Mouse (Mus musculus) right cerebral cortex, postnatal 36 days (tissue): ENCODE measurements around the gene Fam83g.

ENCODE experiments used
- DNase-seq, 2 experiments: peaks; one replicate each; pipeline ENCODE4 v3.0.0; 2022; ENCODE audit warnings: low spot score in 2 of 2, mixed read lengths in 1 of 2

The Fam83g gene

GRCm38 (mm10) chr11:61674151-61674838 is 9.6 kb upstream of the Fam83g start:
- no peak for DNase-seq

DNA sequence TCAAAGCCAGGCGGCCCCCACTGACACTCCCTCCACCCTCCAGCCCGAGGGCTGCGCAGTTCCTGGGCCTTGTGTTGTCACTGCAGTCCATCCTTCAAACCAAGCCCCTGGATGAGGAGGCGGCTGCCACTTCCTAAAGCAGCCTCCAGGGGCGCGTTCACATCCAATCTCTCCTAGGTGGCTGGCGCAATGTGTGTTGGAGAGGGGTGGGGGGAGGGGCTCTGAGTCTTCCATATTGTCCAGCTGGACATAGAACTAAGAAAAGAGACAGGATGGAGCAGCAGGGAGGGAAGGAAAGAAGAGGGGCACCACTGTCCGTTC is 9.1 kb upstream of the Fam83g start:
- DNase-seq, result no peak

GRCm38 (mm10) chr11:61675332-61675731 is 8.6 kb upstream of the Fam83g start:
- DNase-seq, result no peak

DNA sequence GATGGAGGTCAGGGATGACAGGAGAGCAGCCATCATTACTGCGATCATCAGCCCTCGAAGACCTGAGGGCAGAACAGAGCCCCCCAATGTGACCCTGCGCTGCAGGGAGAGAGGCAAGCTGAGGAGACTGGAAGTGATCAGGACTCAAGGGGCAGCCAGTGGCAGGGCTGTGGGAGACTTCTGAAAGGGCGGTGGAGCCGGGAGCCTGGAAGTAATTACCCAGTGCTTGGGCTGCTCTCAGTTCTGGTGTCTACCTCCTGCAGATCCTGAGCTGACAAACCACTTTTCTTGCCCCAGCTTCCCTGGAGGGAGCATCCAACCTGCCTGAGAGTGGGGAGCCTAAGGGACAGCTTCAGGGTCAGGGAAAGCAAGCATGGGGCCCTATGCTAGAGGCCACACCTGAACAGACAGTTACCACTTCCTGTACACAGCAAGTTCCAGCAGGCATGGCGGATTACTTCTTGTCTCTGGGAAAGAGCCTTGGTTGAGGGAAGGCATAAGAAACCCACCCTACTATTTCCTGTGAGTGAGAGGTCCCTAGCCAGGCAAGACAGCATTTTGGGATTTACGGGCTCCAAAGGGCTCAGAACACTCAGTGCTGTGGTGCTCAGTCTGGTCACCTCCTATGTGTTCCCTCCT is 7.6 kb upstream of the Fam83g start:
- no peak for DNase-seq

DNA sequence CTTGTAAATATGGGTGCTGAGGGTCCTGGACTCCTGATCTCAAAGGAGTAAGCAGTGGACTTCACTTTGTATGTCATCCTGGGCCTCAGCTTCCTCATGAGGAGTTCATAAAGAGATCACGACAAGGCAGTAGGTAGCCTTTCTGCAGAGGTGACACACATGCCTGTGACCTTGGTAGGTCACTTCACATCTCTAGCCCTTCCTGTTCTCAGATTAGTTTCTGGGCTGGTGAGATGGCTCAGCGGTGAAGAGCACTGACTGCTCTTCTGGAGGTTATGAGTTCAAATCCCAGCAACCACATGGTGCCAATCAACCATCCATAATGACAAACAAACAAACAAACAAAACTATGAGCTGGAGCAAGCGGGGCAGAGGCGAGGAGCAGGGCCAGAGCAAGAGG is 6.2 kb upstream of the Fam83g start:
- DNase-seq, result no peak

GRCm38 (mm10) chr11:61679091-61679866 is 4.6 kb upstream of the Fam83g start:
- DNase-seq, result no peak

DNA sequence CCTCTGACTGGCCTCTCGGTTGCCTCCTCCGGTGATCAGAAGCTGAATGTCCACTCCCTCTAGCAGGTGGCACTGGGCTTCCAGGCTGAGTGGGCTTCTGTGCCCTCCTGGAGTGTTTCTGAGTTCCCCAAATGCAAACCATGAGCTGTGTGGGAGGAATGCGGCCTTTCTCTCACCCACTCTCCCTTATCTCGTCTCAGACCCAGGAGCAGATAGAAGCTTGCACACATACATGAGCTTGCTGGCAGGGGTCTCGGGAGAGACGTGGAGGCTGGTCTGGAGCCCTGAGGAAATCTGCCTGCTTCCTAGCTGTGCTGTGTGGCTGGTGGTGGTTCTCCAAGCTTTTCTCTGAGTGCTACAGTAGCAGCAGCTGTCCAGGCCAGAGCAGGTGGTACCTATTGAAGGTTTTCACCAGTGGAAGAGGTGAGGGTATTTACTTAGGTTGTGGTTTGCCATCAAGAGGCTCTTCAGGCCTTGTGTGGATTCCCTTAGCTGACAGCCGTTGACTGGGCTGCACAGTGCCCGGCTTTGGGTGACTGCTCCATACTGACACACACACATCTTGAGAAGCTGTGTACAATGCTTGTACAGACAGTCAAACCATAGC is 1.3 kb downstream of the Fam83g start:
- no peak for DNase-seq

DNA sequence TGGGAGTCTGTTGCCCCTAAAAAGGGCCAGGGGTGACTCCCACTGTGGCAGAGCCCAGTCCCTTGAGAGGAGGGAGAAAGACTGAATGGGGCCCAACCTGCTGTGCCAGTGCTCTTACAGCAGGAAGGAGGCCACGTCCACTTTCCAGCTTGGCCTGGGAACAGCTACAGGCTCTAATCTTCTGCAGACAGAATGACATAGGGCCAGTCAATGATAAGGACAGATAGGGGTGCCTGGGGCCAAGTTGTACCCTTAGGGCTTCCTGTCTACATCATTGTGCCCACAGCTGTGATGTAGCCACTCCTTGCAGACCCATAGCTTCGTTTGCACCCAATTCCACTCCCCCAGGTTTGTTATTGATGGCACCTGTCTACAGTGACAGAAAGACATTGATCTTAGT is 2.2 kb downstream of the Fam83g start:
- no peak for DNase-seq

- DNase-seq, result no peak
Measured at GRCm38 (mm10) chr11:61686906-61687453, 3.1 kb downstream of the Fam83g start.

DNA sequence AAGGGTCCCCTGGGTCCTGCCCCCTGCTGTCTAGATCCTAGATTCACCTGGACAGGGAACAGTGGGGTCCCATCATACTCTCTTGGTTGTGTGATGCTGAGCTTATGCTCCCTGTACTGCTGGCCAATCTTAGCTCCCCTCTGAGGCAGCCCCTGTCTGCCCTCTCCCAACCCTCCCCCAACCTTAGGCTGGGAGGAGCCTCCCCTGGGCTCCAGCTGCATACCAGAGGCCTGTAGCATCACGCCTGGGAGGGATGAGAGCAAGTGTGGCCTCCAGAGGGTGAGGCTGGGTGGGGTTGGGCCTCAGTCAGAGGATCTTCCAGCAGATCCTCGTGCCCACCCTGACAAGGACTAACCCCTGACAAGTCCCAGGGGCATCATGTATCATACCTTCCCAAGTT is 3.7 kb downstream of the Fam83g start:
- no peak for DNase-seq

- DNase-seq, result no peak
Measured at GRCm38 (mm10) chr11:61692996-61693395, 9.1 kb downstream of the Fam83g start.

- DNase-seq, result no peak
Measured at GRCm38 (mm10) chr11:61698852-61699251, 15.0 kb downstream of the Fam83g start.

GRCm38 (mm10) chr11:61699460-61699859 is 15.6 kb downstream of the Fam83g start:
- DNase-seq, result no peak

- DNase-seq, result no peak
Measured at GRCm38 (mm10) chr11:61699933-61700332, 16.0 kb downstream of the Fam83g start.

- no peak for DNase-seq
Measured at GRCm38 (mm10) chr11:61701696-61702095, 17.8 kb downstream of the Fam83g start.

DNA sequence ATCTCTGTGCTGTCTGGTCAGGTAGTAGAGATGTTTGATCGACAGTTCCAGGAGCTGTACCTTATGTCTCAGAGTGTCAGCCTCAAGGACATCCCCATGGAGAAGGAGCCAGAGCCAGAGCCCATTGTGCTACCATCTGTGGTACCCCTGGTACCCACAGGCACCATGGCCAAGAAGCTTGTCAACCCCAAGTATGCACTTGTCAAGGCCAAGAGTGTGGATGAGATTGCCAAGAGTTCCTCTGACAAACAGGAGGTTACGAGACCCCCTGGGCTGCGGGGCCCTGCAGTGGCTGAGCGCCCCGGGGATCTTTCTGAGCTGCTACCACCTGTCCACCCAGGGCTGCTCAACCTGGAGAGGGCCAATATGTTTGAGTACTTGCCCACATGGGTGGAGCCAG is 18.6 kb downstream of the Fam83g start:
- DNase-seq, result no peak

DNA sequence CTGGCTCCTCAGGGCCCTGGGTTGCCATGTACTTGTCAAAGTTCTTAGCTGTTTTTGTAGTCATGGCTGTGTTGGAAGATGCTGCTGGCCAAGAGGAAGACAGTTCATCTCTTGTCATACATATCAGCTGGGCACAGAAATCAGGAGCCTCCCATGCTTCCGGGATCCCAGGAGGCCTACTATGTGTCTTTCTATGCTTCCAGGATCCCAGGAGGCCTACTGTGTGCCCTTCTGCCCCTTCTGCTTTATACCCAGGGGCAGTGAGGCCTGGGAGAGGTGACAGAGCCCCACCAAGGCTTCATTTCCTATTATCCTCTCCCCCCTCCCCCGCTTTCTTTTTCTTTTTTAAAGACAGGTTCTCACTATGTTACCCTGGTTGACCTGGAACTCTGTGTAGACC is 21.7 kb downstream of the Fam83g start:
- no peak for DNase-seq

DNA sequence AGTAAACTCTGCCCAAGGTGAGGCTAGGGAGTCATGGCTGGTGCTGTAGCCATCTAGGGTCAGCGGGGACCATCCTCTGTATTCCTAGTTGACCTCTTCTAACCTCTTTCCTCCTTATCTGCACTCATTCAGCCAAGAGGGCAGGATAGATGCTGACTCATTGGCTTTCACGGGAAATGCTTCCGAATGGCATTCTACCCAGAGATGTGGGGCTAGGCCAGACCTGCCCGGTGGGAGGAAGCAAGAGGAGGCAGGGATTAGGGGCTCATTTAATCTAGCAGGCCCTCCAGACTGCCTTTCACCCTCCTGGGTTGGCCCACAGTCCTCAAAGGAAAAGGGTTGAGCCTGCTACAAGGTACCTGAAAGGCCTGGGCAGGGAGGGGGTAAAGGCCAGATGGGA is 22.3 kb downstream of the Fam83g start:
- no peak for DNase-seq

DNA sequence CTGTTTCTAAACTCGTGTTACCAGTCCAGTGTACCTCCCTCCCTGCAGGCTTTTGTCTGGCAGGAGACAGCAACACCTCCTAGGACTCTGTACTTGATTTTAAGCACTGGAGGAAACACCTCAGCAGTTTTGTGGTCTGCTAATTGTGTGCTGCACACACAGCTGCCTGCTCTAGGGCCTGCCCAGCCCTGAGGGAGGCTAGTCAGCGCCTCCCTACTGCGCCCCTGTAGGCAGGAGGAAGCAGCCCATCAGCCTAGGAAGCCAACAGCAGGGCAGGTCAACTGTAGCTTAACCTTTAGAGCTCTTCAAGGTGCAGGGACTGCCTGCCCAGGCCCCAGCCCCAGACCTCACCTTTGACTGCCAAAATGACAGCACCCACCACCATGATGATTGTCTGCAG is 25.0 kb downstream of the Fam83g start:
- DNase-seq, result no peak

DNA sequence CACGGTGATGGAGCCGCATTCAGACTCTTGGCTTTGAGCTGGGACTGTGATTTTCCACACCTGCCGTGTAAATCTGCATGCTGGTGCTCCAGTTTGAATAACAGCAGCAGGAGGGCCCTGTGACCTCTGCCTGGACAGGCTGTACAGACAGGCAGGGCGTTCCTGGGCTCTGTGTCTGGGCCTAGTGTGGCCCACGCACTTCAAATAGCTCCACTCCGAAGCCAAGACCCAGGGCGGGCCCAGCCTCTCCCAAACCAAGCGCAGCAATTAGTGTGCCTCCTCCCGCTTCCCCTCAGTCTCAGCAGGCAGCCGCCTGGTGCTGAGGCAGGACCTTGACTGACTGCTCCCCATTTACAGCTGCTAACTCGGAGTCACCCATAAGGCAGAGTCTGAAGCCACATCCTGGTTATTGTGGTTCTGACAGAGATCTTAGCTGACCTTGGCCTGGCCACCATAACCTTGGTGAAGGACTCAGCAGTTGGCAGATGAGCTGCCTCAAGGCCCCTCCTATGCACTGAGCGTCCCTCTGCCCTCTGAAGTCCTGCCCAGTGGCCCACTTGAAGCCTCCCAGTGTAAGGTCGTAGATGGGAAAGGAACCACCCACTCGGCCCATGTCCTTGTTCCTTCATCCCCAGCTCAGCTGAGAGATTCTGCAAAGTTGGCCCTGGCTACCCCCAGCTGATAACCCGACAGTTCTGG is 29.4 kb downstream of the Fam83g start:
- DNase-seq, result no peak

DNA sequence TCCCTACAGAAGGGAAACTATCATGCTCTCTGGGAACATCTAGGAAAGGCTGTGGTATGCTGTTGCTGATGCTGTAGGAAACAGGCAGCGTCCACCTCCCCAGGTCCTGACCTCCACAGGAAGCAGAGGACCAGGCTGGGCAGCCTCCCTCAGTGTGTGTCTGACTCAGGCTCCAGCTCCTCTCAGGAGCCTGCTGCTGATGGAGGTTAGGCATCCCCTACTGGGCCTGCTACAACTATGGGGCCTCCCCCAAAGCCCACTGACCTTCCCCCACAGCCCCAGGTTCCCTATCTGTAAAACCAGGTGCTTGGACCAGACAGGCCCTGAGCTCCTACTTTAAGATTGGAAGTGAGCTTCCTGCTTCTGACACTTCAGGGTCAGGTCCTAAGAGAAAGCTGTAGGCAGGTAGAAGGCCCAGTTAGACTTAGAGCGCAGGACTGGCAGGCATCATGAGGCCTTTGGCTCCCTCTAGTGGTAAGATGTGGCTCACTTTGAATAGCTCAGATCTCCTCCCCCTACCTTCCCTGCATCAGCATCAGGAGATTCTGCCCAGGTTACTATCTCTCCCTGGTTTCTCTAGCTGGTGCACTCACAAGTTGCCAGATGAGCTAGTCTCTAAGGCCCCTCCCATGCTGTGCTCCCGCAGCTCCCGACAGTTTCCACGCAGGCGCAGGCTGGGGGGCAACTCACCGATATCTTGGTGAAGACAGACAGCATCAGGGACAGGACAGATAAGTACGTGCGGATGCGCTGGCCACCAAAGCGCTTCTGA is 30.6 kb downstream of the Fam83g start:
- DNase-seq, result peak; percentile 60 to 64
